Mouse (Mus musculus) cerebellum, adult 8-10 months (tissue): Measurements from ENCODE around the gene Mmp12.
"Not testable (repeated sequence)": the region's sequence is repeated elsewhere in the genome, so short reads cannot be mapped to it uniquely, and the experiment has no call there.

ENCODE experiments used
- DNase-seq: peaks from one replicate; pipeline ENCODE4 v3.0.0; 2022

Mmp12 gene

DNA sequence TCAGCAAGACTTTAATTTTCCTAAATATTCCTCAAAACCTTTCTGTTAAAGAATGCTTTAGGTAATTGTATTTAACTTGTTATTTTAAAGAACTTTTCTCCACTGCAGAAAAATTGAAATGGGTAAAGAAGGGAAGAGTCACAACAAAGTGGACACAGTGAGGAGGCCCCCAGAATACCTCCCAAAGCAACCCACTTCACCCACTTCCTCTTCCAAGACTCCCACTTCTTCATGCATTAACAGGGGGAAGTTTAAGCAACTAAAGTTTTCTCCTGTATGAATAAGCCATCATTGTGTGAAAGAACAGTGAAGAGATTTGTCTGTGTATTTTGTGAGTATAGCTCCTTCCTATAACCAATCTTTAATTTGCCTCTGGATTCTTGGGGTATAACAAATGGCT lies at the start of gene Mmp12:
Gene Mmp12 (plus strand): TSS at position 275 of the 400 bp plus-strand sequence.
- no peak for DNase-seq

- DNase-seq, result no peak
These were observed 12.3 kb upstream of the Mmp12 start for GRCm38 (mm10) chr9:7331847-7332246.

DNA sequence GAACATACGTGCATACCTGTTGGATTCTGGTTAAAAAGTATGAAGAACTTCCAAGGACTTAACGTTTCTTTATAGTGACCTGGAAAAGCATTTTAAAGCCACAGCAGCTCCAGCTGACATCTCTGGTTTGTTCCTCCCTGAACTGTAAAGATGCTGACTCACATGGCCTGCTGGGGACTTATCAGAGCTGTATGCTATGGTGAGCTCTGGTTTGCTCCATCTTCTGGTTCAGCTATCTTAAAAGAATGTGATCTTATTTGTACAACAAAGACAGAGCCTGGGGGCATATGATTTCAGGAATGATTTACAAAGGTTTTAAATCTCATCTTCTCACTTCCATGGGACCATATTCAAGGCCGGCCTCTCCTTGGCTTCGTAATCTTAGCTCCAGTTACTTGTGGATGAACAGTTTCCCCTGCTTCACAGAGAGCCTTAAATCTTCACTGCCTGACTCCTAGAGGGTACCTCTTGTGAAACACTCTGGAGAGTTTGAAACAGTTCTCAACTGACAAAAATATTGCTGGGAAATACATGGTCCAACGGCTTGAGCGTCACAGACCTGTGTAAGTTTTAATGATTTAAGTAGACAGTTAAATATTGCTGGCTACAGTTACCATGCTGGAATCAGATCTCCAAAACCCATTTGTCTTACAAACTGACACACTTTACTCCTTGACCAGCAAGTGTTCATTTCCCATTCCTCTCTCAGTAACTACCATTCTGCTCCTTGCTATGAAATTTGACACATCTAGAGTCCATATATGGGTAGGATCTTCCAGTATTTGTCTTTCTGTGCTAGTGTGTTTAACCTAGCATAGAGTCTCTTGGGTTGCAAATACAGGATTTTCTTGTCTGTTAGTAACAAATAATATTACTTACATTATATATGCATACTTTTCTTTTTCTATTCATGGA lies 8.2 kb upstream of the Mmp12 start:
- no peak for DNase-seq

- DNase-seq, result no peak
These were observed 7.3 kb upstream of the Mmp12 start for GRCm38 (mm10) chr9:7336740-7337483.

- DNase-seq, result no peak
These were observed 1.3 kb downstream of the Mmp12 start for GRCm38 (mm10) chr9:7345513-7345912.

DNA sequence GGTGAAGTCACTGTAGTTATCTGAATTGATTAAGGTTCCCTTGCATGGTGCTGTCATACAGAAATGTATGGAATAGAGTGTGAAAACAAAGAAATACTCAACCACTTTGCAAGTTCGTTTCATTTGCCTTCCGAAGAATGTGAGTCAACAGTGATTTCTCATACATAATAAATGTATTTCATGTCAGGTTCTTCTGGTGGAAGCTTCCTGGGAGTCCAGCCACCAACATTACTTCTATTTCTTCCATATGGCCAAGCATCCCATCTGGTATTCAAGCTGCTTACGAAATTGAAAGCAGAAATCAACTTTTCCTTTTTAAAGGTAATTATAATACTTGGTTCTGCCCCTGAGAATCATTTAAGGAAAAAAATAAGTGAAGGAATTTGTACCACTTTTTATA lies 10.4 kb downstream of the Mmp12 start:
- no peak for DNase-seq

DNA sequence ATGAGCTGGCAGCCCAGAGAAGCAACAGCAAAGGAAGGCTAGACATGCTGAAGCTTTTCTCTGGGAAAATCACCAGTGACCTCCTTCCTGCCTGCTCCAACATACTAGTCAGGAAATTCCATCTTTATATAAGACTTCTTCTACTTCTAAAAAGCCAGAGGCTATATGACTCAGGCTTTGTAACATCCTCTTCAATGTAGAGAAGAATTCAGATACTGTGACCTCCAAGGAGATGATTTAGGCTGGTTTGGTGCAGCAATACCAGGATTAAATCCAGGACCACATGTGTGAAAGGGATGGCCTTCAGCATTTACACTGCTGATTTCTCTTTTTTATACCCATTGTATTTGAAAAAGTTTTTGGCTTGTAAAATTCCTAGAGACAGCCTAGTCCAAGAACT lies 43.8 kb downstream of the Mmp12 start, which contains the start of gene Mmp1b:
Gene Mmp1b (minus strand): TSS at position 101 of the 400 bp plus-strand sequence.
- no peak for DNase-seq

DNA sequence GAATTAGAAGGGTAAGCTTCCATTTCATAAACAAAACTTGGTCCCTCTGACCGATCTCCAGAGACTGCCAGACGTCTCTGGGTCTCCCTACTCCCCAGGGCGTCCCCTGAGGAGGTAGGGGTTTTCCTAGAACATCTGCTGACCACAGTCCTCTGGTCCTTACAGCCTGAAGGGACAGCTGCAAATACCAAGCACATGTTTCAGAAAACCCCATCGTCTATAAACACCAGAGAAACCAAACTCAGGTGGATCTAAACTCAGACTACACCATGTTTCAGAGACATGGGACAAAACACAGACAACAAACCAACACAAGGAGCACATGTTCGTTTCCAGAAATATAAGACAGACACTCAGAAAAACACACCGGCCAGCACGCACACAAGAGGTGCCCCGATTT lies 52.4 kb downstream of the Mmp12 start:
- not testable (repeated sequence) for DNase-seq
